Mouse (Mus musculus): ENCODE results near the gene Tmc8.
"Not testable (repeated sequence)": the region's sequence is repeated elsewhere in the genome, so short reads cannot be mapped to it uniquely, and the experiment has no call there.

The Tmc8 gene

GRCm38 (mm10) chr11:117824060-117824969 is 42.4 kb downstream of the Tmc8 start:
- in situ Hi-C loops (cut with MboI, MseI), result loop anchor here (5.0 kb wide), 1 partner anchor 117 kb away; no protein-coding TSS in a partner anchor

GRCm38 (mm10) chr11:117825333-117826101 is 43.6 kb downstream of the Tmc8 start, which contains the start of the genes Afmid and Tk1:
Gene Afmid, plus strand, starts transcription at chr11:117825924.
Gene Tk1, minus strand, starts transcription at chr11:117826092.
- in situ Hi-C loops (cut with MboI, MseI), result no loop called here

GRCm38 (mm10) chr11:117826164-117826563 is 44.3 kb downstream of the Tmc8 start:
- in situ Hi-C loops (cut with MboI, MseI), result no loop called here

- in situ Hi-C loops (cut with MboI, MseI), result no loop called here
Measured at GRCm38 (mm10) chr11:117826916-117827315, 45.0 kb downstream of the Tmc8 start.

- in situ Hi-C loops (cut with MboI, MseI), result no loop called here
Measured at GRCm38 (mm10) chr11:117827386-117827785, 45.5 kb downstream of the Tmc8 start.

- in situ Hi-C loops (cut with MboI, MseI), result no loop called here
Measured at GRCm38 (mm10) chr11:117828149-117828887, 46.4 kb downstream of the Tmc8 start.

- in situ Hi-C loops (cut with MboI, MseI), result no loop called here
Measured at GRCm38 (mm10) chr11:117828888-117829604, 47.2 kb downstream of the Tmc8 start.

GRCm38 (mm10) chr11:117829671-117830215 is 47.9 kb downstream of the Tmc8 start:
- in situ Hi-C loops (cut with MboI, MseI), result no loop called here

- in situ Hi-C loops (cut with MboI, MseI), result no loop called here
Measured at GRCm38 (mm10) chr11:117830401-117830800, 48.5 kb downstream of the Tmc8 start.

- in situ Hi-C loops (cut with MboI, MseI), result no loop called here
Measured at GRCm38 (mm10) chr11:117832086-117832969, 50.5 kb downstream of the Tmc8 start.

- in situ Hi-C loops (cut with MboI, MseI), result not testable (repeated sequence)
Measured at GRCm38 (mm10) chr11:117833509-117833908, 51.6 kb downstream of the Tmc8 start.

GRCm38 (mm10) chr11:117834086-117834485 is 52.2 kb downstream of the Tmc8 start:
- in situ Hi-C loops (cut with MboI, MseI), result no loop called here

GRCm38 (mm10) chr11:117836306-117836705 is 54.4 kb downstream of the Tmc8 start:
- in situ Hi-C loops (cut with MboI, MseI), result no loop called here

GRCm38 (mm10) chr11:117838572-117838971 is 56.7 kb downstream of the Tmc8 start:
- in situ Hi-C loops (cut with MboI, MseI), result no loop called here

- in situ Hi-C loops (cut with MboI, MseI), result no loop called here
Measured at GRCm38 (mm10) chr11:117839021-117839420, 57.1 kb downstream of the Tmc8 start.

- in situ Hi-C loops (cut with MboI, MseI), result no loop called here
Measured at GRCm38 (mm10) chr11:117840910-117841309, 59.0 kb downstream of the Tmc8 start.
